Mouse (Mus musculus) kidney, adult 9 months (tissue): ENCODE measurements at regions not wholly inside any gene's neighbourhood (a gene's known extent, or its start where the extent isn't known, plus 50 kb on each side); places are given as distances from the start of the nearest gene placed in this dataset.
"Not testable (repeated sequence)": the region's sequence is repeated elsewhere in the genome, so short reads cannot be mapped to it uniquely, and the experiment has no call there.

Experiments
- DNase-seq: peaks from one replicate; pipeline ENCODE4 v3.0.0; 2022

DNA sequence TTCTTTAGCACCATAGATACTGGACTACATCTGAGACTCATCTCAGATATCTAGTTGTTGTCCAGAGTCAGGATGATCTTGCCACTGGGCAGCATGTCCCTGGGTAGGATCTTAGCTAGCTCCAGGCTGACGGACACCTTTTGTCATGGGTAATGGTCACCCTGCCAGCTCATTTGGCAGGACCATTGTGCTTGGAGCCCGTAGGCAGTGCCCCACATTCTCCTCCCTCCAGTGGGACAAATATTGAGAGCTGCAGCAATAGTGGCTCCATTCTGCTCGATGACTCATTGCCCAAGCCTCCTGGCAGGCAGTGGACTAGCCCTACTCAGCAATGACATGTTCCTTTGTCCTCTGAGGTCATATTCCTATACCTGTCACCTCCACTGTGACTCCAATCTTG is 258.9 kb upstream of the Tmpo start:
- no peak for DNase-seq

DNA sequence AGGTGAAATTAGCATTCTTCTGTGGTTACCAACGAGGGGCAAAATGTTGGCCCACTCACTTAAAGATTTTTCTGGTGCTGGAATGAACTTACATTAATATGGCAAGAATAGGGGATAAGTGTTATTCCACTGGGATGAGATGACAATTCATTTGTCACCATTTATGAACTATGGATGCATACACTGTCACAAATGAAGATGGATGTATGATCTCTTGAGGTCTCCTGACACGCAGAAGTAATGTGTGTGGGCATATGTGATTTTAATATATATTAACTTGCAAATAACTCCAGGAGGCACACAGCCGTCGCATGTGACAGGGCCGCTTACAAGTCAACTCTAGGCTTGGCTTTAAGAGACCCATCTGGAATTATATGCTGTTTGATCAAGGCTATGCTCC is 256.8 kb upstream of the Tmpo start:
- DNase-seq, result no peak

DNA sequence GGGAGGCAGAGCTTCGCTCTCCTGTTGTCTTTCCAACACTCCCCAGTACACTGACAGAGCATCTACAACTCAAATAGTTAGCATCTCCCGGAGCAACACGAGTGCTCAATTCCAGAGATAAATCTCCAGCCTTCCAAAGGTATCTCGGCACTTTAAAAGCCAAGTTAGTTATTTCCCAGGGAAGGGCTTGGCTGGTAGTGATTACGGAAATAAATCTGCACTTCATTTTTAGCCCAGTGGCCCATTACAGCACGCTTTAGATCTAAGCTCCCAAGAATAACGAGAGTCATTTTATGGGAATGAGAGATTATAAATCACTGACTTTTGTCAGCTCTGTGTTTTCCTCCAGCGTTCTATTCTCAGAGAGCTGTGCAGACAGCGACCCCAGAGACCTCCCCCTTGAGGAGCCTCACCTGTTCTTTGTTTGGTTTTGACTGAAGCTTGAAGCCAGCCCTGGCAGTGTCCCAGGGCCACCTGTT is 255.0 kb upstream of the Tmpo start:
- no peak for DNase-seq

DNA sequence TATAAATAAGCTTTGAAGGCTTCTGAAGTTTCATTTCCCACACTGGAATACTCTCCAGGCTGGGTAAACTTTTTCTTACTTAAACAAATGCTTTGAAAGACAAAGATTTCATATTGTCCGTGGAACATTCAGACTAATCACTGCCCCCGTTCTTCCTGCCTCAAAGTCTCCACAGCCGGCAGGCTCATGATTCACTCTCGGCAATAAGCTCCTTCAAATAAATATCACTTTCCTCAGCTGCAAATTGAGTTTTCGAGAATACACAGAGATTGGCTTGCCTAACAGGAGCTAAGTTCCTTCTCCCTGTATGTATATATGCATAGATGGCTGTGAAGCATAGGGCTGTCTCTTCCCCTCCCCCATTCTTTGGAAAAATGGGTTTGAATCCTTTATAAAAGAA is 249.2 kb upstream of the Tmpo start:
- DNase-seq, result no peak

DNA sequence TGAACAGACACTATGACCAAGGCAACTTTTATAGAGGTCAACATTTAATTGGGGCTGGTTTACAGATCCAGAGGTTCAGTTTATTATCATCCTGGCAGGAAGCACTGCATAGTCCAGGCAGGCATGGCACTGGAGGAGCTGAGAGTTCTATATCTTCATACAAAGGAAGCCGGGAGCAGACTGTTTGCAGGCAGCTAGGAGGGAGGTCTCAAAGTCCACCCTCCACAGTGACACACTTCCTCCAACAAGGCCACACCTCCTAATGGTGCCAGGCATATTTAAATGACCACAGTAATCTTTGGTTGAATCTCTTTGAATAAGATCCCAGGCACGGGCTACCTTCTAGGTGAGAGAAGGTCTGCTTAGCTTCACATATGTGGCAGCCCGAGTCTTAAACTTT is 245.5 kb upstream of the Tmpo start:
- DNase-seq, result no peak

DNA sequence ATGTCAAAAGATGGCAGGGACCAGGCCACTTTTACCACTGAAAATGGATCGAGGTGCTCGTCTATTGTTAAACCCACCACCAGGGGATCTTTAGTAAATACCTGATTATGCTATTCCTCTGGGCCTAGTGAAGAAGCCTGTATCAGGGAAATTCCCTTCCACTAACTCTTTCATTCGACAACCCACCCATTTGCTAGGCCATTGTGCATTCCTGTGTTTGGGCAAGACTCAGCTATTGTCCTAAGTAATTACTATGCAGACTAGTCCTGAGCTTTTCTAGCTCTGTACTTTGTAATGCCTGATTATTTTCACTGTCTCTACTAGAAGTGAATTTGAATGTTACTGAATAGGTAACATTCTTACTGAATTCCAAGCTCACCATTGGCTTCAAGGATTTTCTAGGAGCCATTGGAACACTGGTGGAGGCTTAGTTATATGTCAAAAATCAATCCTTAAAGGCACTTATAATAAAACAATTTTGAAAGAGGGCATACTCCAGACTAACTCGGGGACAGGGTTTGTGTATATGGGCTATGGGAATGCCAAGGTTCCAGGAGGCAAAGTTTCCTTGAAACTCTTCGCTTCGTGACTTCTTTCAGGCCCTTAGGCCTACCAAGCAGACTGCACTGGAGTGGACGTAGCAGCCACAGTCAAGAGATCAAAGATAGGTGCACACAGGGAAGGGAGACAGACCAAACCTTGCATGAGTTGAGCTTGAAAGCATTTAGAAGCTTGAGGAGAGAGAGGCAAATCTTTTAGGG is 244.7 kb upstream of the Tmpo start:
- DNase-seq, result not testable (repeated sequence)

DNA sequence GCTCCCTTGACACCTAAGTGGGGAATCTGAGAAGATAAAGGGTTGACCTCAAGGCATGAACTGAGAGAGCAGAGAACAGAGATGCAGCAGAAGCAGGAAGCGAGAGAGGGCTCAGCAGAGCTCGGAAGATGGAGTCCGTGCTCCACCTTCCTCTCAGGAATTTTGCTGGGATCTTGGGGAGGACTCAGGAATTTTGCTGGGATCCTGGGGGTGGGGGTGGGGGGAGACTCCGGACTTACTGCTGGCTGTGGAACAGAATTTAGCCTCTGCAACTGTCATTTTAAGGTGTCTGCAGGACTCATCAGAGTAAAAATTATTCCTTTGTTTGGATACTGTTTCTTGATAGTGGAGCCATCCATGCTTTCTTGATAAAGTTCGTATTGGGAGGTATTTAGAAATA is 243.7 kb upstream of the Tmpo start:
- DNase-seq, result no peak

DNA sequence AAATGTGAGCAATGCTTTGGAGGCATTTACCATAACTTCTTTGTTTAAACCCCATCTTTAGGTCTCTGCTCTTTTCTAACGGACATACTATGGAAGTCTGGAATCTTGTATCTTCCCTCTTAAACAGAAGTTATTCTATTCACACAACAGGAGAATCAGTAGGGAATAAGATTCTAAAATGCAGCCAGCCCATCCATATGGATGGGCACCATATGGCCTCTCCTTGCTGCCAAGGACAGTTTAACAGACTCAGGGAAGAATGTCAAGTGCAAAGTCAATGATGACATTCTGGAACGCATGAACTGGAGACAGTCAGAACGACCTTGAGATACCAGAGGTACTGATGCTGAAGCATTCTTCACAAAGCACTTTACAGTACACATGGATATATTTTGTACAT is 206.1 kb upstream of the Tmpo start:
- no peak for DNase-seq

DNA sequence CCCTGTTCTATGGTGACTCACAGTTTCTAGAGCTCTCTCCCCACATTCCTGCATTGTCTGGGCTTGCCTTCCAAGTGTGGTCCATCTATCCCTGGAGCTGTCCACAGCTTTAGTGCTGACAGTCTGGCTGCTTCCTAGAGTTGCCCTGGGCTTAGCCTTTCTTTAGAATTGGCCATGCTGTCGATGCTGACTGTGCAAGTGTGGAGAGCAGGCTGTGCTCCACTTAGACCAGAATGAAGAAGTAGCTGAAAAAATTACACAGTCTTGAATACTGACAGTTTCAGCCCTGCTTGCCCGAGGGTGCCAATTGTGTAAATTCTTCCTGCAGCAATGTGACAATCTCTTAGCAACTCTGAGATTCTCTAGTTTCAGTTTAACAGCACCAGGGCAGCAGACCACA is 203.3 kb upstream of the Tmpo start:
- no peak for DNase-seq

DNA sequence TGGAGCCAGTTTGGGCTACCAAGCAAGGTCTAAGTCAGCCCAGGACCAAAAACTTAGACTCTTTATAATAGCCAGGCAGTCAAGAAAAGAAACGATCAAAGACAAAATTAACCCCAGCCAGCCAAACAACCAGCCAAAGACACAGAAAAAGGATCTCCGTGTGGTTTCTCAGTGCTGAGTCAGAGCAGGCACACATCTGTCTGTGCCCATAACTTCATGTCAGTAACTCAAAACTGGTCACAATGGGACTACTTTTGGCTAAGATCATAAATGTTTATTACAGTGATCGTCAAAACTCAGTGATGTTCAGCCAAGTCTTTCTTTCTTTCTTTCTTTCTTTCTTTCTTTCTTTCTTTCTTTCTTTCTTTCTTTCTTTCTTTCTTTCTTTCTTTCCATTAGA is 195.6 kb upstream of the Tmpo start:
- DNase-seq, result no peak

DNA sequence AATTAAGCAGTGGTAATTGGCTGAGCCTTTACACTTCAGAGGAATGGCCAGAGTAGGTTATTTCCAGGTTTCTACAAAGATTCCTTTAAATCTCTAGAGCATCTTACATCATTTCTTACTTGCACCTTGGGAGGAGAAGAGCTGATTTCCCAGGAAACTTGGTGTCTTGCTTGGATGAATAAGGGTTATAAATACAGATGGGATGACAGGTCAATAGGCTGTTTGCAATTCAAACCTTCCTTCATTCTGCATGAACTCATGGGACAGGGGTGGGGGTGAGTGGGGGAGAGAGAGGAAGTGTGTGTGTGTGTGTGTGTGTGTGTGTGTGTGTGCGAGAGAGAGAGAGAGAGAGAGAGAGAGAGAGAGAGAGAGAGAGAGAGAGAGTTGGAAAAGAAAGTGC is 186.4 kb upstream of the Tmpo start:
- DNase-seq, result no peak

DNA sequence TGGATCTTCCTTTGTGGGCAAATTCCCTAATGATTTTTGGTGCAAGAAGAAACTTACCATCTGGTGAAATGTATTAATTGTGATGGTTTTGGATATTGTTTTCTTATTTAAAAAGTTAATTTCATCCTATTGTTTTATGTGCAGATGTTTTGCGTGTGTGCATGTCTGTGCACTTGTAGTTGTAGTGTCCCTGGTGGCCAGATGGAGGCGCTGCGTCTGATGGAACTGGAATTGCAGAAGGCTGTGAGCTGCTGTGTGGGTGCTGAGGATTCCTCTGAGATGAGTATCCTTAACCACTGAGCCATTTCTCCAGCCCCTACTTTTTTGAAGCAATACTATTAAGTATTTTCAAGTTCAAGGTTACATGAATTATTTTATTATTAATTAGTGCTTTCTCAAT is 181.5 kb upstream of the Tmpo start:
- no peak for DNase-seq

DNA sequence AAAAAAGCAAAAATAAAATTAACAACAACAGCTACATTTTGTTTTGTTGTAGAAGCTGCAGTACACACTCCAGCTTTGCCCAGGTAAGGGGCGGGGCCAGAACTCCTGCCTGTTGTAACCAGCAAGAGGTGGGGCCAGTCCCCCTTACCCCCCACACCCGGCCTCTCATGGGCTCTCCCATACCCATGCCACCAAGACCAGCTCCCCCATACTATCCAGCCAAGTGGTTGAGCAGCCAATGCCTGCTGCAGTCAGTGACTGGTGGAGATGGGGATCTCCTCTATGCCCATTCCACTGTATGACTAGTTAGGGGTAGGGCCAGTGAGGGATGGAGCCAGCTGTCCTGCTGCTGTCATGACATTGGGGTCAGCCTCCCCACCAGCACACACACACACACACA is 180.5 kb upstream of the Tmpo start:
- DNase-seq, result no peak

DNA sequence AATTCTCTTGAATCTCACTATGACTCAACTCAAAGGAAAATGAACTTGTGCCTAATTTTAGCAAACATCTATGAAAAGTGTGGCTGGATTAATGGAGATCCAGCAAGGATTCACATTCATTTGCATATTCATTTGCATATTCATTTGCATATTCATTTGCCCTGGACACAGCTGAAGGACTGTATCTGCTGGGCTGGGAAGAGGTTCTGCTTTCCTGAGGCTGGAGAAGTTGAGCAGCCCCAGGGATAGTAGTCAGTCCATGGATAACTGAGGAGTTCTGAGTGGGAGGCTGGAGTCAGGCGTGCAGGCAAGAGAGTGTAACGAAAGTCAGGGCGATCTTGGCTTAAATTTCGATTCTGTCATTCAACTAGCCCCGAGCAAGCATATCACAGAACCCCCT is 164.3 kb upstream of the Tmpo start:
- DNase-seq, result no peak

DNA sequence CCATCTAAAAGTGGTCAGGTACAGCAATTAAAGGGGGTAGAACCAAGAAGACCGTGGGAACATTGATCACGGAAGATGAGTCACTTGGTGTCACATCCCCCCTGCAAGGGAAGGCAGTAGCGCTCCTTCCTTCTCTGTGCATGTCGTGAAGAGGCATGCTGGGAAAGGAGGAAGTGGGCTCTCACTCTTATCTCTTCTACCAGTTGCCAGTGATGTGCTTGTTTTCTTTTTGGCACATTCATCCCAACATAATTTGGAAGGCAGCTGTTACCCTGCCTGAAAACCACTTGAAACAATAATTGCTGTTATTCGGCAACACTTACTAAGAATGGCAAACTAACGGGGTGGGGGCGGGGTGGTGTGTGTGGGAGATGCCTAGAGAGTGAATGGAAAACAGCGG is 161.0 kb upstream of the Tmpo start:
- no peak for DNase-seq

DNA sequence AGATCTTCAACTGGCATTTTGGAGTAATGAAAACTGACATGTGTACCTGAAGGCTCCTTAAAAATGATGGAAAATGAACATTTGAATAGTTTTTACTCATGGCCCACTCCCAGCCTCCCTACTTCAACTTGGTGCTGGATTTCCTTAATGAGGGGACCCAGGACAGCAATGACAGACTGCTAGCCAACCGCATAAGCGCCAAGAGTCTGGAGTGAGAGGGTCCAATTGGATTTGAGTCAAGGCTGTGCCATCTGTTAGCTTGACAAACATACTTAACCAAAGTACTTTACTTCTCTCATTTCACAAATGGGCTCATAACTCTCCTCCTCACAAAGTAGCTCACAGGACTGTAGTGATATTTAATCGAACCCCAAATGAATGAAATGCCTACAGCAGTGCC is 158.2 kb upstream of the Tmpo start:
- no peak for DNase-seq

DNA sequence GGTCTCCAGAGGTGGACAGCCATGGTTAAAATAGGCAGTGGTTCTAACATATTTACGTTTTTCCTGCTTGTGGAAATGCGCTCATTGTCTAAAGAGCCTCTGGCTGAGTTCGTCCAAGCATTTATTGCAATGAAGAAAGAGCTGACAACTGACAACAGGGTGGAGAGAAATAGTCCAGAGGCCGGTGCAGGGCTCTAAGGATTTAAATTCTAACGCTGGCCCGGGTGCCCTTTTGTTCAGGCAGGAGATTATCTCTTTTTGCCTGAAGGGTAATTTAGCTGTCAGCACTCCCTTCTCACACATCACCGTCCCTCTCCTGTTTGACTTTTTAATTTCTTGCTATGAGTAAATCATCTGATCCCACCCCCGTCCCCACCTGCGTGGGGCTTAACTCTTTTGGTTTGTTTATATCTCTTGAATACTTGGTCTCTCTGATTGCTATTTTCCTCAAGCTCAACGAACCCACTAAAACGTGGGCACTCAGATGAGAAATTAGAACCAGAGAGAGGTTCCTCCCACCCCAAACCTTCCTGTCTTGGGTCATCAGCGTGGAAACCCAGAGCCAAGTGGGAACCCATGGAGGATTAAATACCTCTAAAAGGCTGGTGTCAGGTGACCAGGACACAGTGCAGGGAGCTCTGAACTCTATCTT is 145.7 kb upstream of the Tmpo start:
- DNase-seq, result no peak

DNA sequence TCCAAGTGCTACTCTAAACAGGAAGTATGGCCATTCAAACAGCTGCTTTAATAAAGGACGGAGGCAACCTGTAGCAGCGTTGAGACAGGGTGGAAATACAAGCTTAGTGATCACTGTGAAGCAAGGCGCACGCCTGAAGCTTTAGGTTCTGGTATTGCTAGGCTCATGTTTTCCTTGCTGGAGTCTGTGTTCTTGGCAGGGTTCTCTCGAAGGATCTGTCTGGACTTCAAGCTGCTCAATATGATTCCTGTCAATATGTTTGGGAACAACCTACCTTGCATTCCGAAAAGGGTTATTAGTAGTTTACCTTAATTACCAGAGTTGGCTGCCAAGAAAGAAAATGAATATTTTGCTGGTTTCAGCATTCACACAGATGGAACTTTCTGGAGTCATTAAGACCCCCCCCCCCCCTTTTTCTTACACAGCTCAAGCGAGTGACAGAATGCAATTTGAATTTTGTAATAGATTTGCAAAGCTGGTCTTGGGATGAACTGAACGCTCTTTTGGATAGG is 145.1 kb upstream of the Tmpo start:
- no peak for DNase-seq

DNA sequence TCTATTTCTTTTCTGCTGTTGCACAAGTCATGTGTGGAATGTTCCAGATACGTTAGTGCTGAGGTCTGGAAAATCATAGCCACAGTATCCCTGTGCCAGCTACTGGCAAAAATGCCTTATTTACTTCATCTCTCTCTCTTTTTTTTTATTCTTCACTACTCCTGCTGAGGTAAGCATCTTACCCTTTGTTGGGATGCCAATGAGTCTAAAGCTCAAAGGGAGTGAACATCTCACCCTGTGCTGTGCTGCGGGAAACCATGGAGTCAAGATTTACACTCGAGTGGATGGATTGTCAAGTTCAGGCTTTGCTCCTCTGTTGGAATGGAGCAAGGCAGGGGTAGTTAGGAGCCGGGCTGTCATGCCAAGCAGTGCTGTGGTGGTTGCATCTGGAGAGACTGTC is 140.1 kb upstream of the Tmpo start:
- DNase-seq, result peak; percentile 60

DNA sequence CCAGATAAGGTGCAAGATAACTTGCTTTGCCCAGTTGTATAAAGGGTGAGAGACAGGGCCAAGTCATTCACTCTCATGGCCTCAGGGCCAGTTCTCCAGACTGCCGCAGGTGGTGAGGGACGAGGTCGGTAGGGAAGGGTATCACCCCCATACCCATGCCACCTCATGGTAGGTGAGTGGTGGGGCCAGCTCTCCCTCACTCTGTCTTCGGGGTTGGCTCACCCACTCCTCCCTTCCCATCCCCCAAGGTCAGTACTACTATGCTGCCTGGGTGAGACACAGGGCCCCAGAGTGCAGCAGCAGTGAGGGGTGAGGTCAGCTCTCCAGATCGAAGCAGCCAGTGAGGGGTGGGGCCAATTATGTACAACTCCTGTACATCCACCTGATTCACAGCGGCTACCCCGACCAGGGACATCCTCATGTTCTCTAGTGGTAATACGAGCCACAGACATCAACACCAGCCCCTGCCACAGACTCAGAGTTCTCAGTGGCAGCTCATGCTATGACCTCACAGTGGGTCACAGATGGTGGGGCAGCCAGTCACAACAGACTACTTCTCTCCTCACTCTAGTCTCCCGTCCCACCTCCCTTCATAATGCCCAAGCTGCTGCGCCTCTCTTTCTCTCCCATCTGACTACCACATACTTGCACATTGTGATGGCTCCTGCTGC is 138.5 kb upstream of the Tmpo start:
- DNase-seq, result no peak

DNA sequence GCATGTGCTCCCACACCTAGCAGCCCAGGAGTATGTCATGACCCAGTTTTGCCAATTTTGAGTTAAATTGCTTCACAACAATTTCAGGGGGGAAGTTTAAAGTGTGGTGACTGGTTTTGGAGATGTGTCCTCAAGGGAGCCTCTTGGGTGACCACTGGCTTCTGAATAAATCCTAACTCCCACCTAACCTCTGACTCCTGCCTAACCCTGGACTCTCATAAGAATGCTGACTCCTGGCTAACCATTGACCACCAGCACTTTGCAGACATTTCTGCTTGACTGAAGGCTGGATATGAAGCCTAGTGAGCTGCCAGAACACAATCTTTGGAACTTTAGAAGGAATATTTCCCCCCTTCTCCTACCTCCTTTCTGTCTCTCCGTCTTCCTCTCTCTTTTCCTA is 133.3 kb upstream of the Tmpo start:
- DNase-seq, result peak; percentile 79

DNA sequence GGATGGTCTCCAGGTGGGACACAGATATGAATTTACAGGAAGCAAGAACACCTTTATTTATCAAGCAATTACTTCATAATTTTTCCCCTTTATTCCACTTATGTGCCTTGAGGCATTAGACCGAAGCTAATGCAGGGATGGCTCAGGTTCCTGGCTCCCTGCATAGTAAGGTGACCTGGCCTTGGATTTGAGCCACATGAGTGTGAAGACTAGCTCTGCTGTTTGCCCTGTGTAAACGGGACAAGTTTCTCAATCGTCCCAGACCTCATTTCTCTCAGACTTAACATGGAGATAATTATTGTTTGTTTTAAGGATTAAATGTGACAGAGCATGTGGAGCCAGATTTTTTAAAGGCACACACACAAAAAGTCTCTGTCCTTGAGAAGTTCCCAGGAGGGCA is 132.2 kb upstream of the Tmpo start:
- peak; percentile 57 for DNase-seq

DNA sequence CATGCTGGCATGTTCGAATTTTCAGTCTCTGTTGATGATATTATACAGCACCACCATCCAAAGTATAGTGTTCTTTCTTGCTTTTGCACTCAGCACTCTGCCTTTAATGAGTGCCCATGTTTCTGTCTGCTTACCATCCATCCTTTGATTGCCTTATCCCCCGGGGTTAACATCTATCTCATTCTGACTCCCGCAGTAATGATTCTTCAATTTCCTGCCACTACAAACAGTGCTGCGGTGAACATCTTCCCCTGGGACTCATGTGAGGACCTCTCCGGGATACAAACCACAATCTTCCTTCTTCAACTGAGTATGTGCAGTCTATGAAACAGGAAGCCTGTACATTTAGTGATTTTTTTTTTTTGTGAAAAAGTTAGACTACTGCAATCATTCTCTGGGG is 131.8 kb upstream of the Tmpo start:
- DNase-seq, result no peak

DNA sequence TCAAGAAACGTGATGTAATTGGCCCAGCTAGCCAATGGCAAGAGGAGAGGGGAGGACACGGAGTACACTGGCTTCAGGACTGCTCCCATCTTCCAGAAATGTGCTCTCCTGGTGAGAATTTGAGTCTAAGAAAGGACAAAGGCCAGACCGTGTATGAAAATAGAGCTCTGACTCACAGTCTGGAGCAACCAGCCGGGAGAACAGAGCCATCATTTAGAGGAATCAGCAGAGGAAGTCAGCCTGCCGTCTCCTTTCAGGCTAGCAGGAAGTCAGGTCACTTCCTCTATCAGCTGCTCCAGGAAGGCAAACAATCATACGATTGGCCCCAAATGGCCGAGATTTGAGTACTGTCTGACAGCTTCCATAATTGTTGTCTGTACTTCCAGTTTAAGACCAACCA is 119.0 kb upstream of the Tmpo start:
- peak; percentile 28 for DNase-seq
